Mouse (Mus musculus): Measurements from ENCODE around the gene Mr1. TPM values are rescaled to one million over a fixed set of nuclear protein-coding genes. Genes with fewer than 3 reads are reported as not detected.

The Mr1 gene
- total RNA-seq, 2 experiments from 2014 or later = 2.2 to 2.5 TPM

DNA sequence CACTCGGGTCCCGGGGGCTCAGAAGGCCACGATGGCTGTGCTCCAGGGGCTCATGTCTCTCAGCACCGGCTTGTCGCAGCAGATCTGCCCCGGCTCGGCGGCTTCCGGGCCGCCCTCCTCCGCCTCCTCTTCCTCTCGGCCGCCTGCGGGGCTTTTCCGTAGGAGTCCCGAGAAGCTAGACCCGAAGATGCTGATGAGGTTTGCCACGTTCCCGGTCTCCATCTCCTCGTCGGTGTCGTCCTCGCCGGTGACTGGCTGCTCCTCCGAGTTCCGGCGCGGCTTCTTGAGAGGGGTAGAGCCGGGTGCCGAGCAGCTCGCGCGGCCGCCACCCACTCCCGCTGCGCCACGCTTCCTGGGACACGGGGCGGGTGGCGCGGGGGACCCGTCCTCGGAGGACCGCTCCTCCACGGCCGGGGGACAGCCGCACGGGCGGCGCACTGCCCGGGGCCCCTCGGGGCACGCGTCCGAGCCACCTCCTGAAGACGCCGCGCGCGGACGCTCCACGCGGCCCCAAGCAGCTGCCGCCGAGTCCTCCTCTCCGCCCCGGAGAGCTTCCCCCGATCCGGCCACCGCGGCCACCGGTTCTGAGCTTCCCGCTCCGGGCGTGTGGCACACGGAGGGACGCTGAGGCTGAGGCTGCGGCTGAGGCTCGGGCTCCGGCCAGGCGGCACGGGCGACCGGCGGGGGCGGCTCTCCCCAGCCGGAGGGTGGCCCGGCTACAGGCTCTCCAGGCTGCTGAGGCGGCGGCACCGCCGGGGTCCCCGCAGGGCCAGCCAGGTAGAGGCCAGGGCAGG is 47.9 kb downstream of the Mr1 start:
- DNase-seq (ENCODE audit: low spot score in 2 of 2) = peak; percentile 54 to 71
- intact Hi-C loops (cut with DNase I) = loop anchor here (1.0 to 5.0 kb wide), 3 partner anchors 49 to 184 kb away; no protein-coding TSS in a partner anchor

DNA sequence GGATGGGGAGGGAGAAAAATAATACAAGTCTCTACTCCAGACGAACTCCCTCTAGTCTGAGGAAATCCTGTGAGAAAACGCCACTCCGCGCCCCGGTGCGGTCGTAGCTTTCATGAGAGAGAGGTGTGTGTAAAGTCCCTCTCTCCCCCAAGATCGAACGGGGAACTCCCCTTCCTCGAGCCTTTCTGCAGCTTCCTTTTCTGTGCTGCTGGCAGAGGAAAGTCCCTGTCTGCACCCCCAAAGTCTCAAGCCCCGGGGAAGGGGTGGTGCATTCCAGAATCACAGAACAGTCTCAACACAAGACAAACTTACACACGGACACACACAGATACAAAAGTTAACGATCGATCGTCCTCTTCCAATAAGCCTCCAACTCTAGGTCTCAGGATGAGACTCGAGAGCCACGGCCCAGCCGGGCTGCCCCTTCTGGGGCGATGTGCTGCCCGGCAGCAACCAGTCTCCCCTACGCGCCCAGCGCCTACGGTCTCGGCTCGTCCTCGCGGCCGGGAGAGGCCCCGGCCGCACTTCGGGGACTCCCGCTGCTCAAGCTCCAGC is 48.6 kb downstream of the Mr1 start:
- intact Hi-C loops (cut with DNase I) = loop anchor here (2.0 to 5.0 kb wide), 2 partner anchors 121 to 184 kb away; no protein-coding TSS in a partner anchor
- peak; percentile 45 to 53 for DNase-seq (ENCODE audit: low spot score in 2 of 2)

DNA sequence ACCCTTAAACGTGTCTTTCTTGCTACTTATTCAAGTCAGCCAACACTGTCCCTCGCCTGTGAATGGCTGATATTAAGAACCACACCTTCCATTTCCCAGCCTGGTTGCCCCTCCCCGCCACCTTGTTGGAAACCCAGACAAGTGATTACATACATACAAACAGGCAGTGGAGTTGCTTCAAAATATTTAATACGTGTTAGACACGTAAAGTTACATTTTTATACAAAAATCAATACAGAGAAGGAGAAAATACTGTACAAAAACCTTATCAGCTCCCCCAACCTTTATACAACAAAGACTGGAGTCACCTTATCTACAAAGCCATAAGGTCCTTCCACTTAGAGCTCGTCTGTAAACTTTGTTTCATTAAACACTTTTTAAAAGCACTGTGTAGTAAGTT is 49.3 kb downstream of the Mr1 start:
- intact Hi-C loops (cut with DNase I) = loop anchor here (5.0 kb wide), 1 partner anchor 185 kb away; no protein-coding TSS in a partner anchor

DNA sequence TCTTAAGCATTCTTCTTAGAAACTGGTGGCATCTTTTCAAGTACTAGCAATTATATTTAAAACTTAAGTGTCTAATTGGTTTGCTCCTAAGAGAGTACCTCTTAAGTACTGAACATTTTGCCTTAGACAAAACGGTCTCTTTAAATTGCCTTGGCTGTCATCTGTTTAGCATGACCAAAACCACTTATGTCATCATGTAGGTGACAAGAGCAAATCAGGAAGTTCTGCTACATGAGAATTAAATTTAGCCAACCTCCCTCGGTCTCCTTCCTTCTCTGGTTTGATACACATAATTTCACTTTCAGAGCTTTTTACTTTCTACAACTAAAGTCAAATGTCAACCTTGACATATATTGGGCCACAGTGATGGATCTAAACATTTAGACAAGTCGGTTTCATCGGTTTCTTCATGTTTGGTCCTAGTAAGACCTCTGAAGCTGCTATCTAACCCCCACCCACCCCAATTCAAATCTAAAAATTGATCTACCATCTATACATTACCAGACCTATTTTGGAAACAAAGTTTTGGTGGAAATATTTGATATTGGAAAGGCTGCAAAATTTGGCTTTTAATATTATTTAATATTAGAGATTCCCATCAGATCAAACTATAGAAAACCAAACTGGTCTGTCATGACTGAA is 49.9 kb downstream of the Mr1 start:
- DNase-seq (ENCODE audit: low spot score in 2 of 2) = no peak
- intact Hi-C loops (cut with DNase I) = loop anchor here (5.0 kb wide), 1 partner anchor 186 kb away; no protein-coding TSS in a partner anchor

More for the DNA sequence above, 49.3 kb downstream of the Mr1 start:
- no peak for DNase-seq (ENCODE audit: low spot score in 2 of 2)

DNA sequence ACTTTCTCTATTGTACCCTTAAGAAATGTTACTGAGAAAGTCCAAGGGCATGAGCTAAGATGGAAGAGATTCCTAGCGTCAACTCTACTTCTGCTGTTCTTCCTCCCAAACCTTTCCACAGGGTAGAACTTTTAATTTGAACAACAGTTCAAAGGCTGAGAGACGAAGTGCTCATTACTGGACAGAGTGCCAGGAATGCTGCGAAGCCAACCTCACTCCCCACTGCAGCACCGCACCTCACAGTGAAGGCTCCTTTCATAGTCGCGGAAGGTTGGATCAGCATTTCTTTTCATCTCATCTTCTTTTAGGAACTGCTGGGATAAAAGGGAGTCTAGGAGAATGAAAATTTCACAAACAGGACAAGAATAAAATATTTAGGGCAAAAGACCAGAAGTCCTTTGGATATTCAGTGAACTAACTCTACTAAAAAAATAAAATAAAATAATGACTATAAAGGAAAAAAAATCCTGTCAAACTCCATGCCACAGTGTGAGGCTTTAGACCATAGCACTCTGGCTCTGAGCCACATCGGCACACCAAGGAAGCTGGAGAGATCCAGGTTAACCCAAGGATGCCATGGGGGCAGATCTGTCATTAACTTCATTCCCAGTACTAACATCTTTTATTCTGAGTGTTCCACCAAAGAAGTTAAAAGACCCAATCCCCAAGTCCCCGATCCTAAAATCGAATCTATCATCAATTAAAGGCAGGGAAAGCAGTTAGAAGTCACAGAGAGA is 52.5 kb downstream of the Mr1 start:
- intact Hi-C loops (cut with DNase I) = no loop called here

DNA sequence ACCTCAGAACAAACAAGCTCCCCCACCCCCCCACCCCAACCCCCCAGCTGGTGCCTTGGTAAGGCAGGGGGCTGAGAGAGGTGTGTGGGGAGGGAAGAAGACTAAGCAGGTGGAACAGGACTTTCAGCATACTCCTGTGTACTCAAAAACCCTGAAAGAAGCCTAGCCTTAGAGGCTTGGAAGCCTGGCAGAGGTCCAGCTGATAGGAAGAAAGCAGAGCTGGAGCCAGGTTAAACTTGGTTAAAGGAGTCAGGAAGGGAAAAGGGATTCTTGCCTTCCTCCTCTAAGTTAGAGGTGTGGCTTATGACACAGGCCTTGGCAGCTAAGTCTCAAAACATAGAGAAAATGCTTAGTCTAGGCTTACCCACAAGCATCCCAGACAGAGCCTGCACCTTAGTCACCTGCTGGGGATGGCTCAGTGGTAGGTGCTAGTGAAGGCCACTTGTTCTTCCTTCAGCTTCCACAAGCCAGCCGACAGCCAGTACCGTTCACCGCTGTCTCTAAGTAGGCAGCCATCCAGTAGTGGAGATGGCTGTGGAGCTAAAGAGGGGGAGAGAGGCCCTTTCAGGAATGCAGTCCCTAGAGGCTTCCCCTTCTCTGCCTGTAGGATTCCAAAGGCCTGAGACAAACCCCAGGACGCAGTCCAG is 53.3 kb downstream of the Mr1 start:
- intact Hi-C loops (cut with DNase I) = no loop called here
- DNase-seq (ENCODE audit: low spot score in 2 of 2) = no peak

More for the DNA sequence above, 52.5 kb downstream of the Mr1 start:
- no peak for DNase-seq (ENCODE audit: low spot score in 2 of 2)

DNA sequence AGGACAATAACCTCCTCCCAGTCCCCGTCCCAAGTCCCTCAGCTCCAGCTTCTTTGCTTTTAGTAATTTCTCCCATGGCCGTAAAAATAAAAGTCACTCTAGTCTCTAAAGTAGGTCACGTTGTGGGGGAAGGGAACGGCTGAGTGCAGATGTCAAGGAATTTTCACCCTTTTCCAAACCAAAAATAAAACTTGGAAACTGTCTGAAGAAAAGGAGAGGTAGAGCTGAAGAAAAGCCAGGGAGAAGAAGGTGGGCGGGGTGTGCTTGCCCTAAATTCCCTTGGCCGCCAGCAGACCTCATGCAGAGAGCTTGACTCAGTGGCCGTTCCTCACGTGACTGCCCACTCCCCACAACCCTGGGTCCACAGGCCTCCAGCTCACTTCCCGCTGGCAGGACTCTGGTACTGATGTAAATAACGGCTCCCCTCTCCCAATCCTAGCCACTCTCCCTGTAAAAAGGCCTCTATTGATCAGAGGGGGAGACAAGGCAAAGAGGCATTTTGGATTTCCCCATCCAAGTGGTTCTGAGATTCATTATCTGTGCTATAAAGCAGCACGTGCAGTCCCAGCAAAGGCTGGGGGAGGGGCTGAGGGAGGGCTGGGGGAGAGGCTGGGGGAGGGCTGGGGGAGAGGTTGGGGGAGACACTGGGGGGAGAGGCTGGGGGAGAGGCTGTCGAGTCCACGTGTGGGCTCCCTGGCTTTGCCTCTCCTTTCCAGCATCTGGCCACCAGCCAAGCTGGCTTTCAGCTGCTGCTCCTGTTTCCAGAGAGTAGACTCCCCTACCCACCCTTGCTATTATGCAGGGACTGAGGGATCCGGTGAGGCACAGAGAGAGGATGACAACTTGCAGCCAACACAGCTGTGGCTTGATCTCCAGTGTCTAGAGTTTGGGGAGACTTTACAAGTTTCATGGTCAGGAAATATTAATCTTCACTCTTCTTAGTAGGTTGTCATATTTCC is 54.5 kb downstream of the Mr1 start:
- DNase-seq (ENCODE audit: low spot score in 2 of 2) = peak; percentile 58 to 77

DNA sequence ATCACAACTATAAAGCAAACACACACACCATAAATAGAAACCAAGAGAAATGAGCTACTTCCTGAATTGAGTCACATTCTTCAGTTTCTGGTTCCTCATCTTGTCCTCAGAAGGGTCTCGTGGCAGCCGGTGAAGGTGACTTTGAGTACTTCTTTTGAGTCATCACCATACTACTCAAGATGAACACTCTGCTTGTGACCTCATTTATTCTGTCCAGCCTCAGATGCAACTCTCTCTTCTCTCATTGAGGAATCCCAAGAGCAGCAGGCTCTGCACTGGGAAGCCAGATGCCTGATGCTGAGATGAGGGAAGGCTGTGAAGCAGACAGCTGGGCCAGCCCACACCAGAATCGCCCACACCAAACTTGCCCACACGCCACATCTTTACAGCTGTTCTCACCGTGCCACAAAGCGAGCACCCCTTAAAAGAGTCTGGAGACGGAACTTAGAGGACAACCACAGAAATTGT is 55.2 kb downstream of the Mr1 start:
- intact Hi-C loops (cut with DNase I) = no loop called here
- DNase-seq (ENCODE audit: low spot score in 2 of 2) = peak; percentile 50 to 87

More for the DNA sequence above, 54.5 kb downstream of the Mr1 start:
- intact Hi-C loops (cut with DNase I) = loop anchor here (1.0 kb wide), 1 partner anchor 41 kb away; no protein-coding TSS in a partner anchor

DNA sequence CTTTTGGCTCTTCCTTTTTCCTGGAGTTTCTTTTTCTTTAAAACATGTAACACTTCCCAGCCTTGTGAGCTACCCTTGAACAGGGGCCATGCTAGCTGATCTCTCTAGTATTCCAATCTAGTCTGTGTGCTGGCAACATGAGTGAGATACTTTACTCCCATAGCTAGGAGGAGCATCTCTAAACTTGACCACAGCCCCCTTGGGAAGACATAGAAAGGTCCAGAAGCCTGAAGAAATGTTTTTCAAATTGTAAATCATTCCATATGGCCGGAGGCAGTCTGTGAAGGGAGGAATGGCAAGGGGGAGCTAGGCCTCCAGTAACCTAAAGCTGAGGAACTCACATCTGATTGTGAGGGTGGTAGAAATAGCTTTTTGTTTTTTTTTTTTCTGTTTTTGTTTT is 55.9 kb downstream of the Mr1 start:
- DNase-seq (ENCODE audit: low spot score in 2 of 2) = no peak
- intact Hi-C loops (cut with DNase I) = no loop called here

DNA sequence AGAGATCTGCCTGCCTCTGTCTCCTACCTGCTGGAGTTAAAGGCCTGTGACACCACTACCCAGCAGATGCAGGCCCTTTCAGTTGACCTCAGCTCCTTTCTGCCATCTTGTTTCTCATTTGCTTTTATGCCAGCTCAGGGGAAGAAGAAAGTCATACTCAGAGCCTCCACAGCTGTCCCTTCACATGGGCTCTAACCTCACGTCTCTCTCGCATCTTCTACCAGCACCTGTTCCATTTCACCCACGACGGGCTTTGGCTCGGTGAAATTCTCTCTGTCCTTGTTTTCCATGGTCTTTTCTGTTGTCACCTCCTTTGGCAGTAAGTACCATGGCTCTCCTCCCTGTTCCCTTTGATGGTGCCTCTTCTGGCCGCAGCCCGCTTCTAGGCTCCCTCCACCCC is 56.3 kb downstream of the Mr1 start:
- no peak for DNase-seq (ENCODE audit: low spot score in 2 of 2)
- intact Hi-C loops (cut with DNase I) = no loop called here

DNA sequence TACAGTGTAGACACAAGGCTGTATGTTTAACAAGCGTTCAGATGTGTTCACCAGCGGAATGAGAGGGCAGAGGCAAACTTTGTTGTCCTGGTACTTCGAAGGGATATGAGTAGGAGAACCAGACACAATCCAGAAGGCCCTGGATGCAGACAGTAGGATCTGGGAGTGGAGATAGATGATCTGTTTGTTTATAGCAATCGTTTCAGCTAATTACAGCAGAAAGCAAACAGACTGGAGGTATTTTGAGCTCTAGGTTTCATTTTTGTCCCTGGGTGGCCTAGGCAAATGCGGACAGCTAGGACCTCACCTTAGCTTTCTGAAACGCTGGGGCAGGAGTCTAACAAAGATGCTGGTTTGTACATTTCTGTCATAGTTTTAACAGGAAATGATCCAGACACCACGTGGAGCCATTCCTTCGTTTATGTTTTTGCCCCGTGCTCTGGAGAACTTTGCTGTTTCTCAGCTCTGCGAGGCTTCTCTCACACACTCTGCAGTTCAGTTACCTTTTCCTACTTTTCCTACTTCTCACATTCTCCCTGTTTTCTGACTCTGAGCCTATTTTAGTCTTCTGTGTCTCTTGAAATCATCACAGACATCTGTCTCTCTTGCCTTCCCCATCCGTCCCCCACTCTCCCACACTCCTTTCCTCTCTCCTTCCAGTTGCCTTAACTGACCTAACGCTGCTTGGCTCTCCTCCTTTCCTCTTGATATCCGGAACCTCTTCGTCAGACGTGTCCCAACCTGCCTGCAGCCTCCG is 57.6 kb downstream of the Mr1 start:
- intact Hi-C loops (cut with DNase I) = loop anchor here (2.0 kb wide), 1 partner anchor 60 kb away; no protein-coding TSS in a partner anchor

DNA sequence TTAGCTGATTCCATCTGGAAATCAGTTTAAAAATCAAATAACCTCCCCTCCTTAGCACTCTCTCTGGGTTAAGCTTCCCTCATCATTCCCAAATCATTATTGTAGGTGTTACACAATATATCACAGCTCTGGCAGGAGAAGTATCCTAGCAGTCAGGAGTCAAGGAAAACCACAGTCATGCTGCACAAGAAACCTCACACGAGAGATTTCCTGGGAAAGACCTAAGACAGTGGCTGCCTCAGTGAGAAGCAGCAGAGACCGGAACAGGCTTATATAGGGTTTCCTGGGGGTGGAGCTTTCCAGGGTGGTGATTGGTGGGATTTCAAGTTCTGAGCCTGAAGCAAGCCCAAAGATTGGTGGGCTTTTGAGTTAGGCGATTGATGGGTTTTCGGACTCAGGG is 58.6 kb downstream of the Mr1 start:
- no peak for DNase-seq (ENCODE audit: low spot score in 2 of 2)
- intact Hi-C loops (cut with DNase I) = loop anchor here (2.0 kb wide), 1 partner anchor 59 kb away; no protein-coding TSS in a partner anchor

More for the DNA sequence above, 57.6 kb downstream of the Mr1 start:
- peak in 1 of 2 experiments; percentile 87 for DNase-seq (ENCODE audit: low spot score in 2 of 2)

DNA sequence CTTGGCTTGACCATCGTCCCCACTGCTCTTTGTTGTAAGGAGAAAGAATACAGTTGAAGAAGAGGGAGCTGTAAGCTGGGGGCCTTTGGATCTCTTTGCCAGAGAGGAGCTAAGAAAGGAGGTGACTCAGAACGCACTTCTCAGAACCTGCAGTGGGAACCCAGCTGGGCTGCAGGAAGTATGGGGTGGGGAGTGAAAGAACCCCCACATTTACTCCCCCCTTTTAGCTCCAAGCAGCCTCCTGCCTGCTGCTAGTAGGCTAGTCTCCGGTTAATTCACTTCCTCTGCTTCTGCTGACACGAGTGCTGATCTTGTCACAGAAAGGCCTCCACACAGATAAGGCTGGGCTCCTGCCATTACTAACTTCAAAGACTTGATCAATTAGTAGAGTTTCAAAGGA is 59.7 kb downstream of the Mr1 start:
- DNase-seq (ENCODE audit: low spot score in 2 of 2) = peak in 1 of 2 experiments; percentile 91
- intact Hi-C loops (cut with DNase I) = no loop called here

DNA sequence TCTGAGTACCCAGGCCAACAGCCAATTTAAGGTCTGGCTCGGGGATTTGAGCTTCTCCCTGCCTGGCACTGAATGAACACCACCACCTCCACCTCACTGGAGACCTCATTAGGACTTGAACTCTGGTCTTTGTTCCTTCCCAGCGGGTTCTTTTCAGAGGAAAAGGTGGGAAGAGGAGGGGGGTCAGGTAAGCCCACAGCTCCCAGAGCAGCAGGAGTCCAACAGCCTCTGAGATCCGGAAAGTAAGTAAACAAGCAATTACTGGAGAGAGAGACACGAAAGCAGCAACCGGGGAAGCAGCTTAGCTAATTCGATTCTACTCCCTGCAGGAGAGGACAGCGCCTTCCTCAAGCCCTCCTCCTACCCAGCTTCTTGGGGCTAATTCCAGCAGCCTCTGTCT is 60.2 kb downstream of the Mr1 start:
- DNase-seq (ENCODE audit: low spot score in 2 of 2) = no peak
- intact Hi-C loops (cut with DNase I) = no loop called here

DNA sequence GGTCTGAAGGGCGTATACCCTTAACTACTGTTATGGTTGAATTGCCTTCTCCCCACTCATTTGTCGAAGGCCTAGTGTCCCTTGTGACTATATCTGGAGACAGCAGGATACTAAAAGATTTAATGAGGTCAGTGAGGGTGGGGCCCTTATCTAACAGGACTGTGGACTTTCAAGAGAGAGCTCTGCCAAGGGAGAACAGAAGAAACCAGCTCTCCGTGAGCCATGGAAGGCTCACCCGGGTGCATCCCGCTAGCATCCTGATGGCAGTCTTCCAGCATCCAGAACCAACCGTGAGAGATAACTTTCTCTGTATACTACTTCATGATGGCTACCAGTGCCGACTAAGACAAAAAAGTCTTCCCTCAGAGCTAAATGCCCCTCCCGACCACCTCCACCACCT is 61.8 kb downstream of the Mr1 start:
- DNase-seq (ENCODE audit: low spot score in 2 of 2) = no peak
- intact Hi-C loops (cut with DNase I) = no loop called here

DNA sequence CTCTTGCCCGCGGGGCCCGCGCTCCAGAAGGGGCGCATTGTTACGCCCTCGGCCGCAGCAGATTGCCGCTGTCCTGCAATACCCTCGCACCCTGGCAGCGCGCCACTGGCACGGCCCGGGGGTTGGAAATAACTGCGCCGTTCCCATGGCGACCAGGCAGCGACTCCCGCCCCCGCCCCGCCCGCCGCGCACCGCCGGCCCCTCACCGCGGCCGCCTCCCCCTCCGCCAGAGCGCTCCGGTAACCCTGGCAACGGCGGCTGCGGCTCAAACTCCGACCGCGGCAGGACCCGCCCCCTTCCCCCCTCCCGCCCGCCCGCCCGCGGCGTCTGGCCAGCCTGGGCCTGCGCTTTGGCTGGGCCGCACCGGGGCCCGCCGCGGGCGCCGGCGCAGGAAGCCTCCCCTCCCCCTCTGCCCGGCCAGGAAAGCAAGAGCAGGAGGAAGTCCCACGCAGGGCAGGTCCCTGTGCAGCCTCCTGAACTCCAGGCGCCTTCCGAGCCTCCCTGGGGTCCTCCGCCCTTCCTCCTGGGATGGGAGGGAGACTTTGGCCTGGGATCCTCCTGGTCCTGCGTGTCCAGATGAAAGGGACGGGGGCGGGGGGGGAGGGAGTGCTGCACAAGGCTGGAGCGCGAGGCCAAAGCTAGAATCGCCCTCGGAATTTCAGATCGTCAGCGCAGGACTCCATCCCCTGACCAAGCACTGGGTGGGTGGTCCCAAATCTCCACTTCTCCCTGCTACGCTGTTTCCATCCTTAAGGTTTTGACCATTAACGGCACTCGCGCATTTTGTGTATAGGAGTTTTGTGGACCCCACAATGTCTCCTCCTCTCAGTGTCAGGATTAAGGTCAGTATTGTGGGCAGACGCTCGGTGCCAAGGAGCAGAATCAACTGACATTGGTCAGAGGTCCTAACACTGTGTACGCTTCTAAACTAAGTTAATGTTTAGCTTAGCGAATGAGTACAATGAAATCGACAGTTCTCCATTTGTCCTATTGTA is 63.0 kb downstream of the Mr1 start:
- intact Hi-C loops (cut with DNase I) = no loop called here
- peak; percentile 92 to 95 for DNase-seq (ENCODE audit: low spot score in 2 of 2)
